Mouse (Mus musculus) frontal cortex, adult (tissue): ENCODE measurements around the gene Rab3a.

Experiments used
- ATAC-seq: cut with Nextera tagmentation; 2 replicates; pipeline ENCODE4 v1.9.2; 2017; ENCODE audit warnings: mild to moderate bottlenecking, moderate library complexity, mixed read lengths; ENCODE audit not compliant: low TSS enrichment

The Rab3a gene

GRCm38 (mm10) chr8:70742176-70742575 is 12.3 kb upstream of the Rab3a start:
- ATAC-seq, result no peak

- 0 out of 2 replicates have a peak, but pooled peaks have one; percentile 32 for ATAC-seq
Measured at GRCm38 (mm10) chr8:70742981-70743655, 11.4 kb upstream of the Rab3a start.

DNA sequence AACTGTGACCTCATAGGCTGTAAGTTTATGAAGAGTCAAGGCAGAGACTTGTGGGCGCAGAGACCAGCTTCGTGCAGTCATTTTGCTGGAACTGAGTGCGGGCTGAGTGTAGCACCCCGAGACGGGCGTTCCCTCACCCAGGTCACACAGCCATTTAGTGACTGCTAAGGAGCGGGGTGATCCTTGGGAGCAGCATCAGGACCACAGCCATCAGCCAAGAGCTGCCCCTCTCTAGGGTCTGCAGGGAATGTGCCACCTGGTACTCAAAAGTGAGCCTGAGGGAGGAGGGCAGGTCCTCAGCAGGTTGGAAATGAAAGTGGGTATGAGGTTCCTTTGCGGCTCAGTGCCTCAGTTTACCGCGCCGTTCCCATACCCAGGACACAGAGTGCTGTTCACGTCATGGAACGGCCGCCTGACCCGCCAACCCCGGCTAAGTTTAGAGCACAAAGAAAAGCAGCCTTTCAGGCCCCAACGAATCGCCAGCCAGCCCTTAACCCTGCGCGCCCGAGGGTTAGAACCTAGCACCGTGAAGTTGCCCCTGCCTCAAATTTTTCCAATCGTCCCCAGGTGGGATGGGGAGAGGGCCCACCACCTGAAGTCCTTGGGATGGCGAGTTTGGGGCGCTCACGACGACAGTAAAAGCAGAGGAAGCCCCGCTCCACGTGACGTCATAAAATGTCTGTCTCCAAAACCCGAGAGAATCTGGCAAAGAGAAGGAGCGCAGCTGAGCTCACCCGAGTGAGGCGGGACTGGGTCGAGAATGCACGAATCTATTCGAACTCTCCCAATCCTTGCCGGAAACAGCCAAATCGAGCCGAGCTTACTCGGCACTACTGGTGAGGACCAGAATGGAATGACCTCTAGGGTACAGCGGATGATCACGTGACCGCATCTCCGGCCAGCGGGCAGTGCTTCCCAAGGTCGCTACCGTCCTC is 10.6 kb upstream of the Rab3a start:
- ATAC-seq, result peak; percentile 47; the same call in 1 of the 2 replicates

DNA sequence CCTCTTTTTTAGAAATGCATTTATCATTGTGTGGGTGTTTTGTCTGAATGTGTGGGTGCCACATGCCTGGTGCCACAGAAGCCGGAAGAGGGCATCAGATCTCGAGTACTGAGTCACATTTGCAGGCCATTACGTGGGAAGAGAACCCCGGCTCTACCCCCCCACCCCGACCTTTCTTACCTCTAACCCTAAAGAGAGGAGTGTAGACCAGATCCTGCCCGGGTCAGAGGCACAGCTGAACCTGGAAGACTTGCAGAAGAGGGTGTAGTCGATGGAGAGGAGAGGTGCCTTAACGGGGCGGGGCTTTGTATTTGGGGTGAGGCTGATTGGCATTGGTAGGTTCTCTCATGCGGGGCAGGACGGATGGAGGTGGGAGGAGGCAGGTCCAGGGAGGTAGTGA is 9.7 kb upstream of the Rab3a start:
- ATAC-seq, result no peak

- ATAC-seq, result no peak
Measured at GRCm38 (mm10) chr8:70745691-70746220, 8.7 kb upstream of the Rab3a start.

DNA sequence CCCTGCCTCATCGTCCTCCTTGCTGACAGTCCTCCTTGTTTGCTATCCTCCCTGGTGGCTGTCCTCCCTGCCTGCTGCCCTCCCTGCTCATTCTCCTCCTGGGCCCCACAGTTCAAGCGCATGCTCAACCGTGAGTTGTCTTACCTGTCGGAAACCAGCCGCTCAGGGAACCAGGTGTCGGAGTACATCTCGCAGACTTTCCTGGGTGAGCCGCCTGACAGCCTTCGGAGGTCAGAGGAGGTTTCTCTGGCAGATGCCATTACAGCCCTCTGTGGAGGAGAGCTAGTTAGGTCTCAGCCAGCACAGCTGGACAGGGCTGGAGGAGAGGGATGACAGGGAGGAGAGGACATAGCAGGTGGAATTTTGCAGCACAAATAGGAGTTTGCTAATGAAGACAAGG is 7.8 kb upstream of the Rab3a start:
- ATAC-seq, result no peak

DNA sequence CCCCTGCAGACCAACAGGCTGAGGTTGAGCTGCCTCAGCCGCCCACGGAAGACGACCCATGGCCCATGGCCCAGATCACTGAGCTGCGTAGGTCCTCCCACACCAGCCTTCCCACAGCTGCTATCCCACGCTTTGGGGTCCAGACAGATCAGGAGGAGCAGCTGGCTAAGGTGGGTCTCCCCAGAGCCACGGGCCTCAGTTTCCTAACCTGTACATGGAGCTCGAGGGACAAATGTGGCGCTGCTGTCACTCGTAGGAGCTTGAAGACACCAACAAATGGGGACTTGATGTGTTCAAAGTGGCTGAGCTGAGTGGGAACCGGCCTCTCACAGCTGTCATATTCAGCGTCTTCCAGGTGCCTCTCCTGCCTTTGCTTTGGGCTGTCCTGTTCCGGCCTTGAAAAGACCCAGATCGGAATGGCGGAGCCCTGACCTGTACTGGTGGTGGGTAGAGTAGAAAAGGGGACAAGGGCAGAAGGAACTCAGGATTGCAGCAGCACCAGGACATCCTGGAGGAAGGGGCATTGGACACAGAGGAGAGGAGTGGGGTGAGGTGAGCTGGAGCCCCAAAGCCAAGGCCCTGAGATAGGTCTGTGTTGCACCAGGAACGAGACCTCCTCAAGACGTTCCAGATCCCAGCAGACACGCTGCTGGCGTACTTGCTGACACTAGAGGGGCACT is 7.1 kb upstream of the Rab3a start:
- no peak for ATAC-seq

GRCm38 (mm10) chr8:70748246-70749096 is 6.0 kb upstream of the Rab3a start:
- ATAC-seq, result no peak

GRCm38 (mm10) chr8:70749097-70749674 is 5.3 kb upstream of the Rab3a start:
- ATAC-seq, result no peak

DNA sequence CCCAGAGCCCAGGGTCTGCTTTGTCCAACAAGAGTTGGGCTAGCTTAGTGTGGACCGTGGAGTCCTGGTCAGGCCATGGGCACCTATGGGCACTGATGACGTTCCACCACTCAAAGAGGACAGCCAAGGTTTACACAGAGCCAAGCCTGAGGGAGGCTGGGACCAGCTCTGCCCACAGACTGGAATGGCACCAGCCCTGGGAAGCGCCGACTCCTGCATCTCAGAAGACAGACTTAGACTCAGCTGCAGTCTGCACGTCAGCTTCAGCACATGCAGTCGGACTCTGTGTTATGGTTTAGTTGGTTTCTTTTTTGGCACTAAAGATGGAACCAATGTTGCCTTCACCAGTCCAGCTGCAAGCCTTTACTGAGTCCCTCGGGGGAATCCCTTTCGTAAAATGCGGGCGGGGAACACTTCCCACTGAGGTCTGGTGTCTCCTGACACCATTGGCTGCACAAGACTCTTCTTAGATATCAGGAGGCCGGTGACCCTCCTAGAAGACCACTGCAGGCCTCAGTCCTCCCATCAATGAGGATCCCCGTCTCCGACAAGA is 4.3 kb upstream of the Rab3a start:
- peak; percentile 11; the same call in 1 of the 2 replicates for ATAC-seq

- ATAC-seq, result no peak
Measured at GRCm38 (mm10) chr8:70752000-70752764, 2.3 kb upstream of the Rab3a start.

DNA sequence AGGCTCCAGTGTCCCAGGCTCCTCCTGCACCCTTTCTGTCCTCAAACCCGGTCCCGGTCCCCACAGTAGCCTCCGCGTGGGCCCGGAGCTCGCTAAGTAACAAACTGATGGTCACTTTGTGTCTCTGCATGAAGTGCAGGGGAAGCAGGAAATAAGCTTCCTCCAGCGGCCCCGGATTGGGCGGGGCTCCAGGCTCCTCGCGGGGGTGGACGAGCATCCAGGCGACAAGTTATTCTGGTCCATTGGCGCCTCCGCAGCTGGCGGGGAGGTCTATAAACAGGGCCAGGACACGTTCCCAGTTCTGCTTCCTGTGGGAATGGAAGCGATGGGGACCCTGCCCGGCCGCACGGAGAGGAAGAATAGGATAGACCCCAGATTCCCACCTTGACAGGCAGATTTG is 1.3 kb upstream of the Rab3a start:
- peak; percentile 32 for ATAC-seq

GRCm38 (mm10) chr8:70754871-70755660 is 587 bp downstream of the Rab3a start:
- ATAC-seq, result peak; percentile 26

- ATAC-seq, result no peak
Measured at GRCm38 (mm10) chr8:70755661-70756475, 1.4 kb downstream of the Rab3a start.

DNA sequence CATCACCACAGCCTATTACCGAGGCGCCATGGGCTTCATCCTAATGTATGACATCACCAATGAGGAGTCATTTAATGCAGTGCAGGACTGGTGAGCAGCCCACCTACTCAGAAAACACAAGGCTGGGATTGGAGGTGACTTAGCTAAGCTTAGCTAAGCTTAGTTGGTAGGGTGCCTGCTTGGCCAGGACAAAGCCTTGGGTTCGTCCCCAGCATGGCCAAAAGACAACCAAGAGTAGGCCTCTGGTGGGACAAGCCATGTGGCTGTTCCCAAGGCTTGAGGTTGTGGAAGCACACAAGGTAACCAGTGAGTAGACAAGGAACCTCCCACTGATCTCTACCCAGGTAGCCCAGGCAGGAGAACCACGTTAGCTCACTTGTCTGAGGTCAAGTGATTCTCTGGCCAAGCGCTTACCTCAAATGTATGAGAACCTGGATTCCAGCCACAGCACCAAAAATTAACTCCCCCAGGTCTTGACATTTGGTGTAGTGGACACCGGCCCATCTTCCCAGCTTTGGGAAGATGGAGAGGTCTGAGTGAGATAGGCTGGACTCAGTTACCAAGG is 2.1 kb downstream of the Rab3a start:
- no peak for ATAC-seq

- ATAC-seq, result no peak
Measured at GRCm38 (mm10) chr8:70757523-70758307, 3.2 kb downstream of the Rab3a start.

GRCm38 (mm10) chr8:70758308-70758615 is 3.8 kb downstream of the Rab3a start:
- no peak for ATAC-seq
